ENCODE assay signal across 19 mouse cellular contexts in the genomic region with DNA sequence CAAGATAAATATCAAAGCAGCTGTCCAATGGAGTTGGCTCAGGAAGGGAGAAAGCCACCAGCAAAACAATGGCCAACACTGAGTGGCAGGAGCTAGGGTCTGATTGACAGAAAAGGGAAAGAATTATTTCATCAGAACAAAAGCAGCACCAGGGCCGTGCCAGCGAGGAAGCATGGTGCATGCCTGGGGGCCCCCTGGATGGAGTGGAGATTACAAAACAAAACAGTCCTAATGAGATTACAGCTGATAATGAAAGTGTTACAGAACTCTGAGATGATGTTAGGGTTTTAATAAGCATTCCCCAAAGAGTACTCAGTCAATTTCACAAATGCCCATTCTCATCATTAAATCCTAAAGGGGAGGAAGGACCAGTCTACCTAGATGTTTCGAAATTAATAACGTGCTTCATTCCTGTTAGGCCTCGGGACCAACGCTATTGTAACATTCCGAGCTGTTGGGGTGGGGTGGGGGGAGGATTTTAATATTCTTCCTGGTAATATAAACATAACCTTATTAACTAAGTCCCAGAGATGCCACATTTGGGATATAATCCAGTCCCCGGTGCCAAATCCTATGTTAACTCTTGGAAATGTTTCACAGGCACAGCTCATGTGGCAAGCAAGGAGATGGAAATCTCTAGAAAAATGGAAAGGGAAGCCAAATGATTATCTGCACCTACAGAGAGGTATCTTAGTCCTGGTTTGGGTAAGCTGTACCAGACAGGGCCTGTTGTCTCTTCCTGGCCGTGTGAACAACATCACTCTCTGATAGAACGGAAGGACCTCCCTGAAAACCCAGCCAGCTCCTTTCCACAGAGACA.
DNase-seq lines count a peak whose midpoint lies in the region; ATAC-seq and TF ChIP-seq lines count a peak whose summit lies in the region.
"Had no signal": no experiment of that assay in that cellular context is flagged by ENCODE, and none has a peak within 500 bp of the region (broad histone marks: within the 10 kb centered on the region; RNA-seq: fewer than 3 reads in every experiment).

No protein-coding gene starts in this region.

- no peak for DNase-seq in forebrain, embryonic 14.5 days (ENCODE audit: low spot score)
- DNase-seq in forebrain, embryonic 11.5 days (ENCODE audit: low spot score) = no peak
- no peak for DNase-seq in layer of hippocampus, adult 2 months (ENCODE audit: low spot score in 2 of 2)
- DNase-seq in layer of hippocampus, postnatal 14 days (ENCODE audit: low spot score in 2 of 2) = no peak
- DNase-seq in brain, embryonic 14.5 days (ENCODE audit: low read depth) = peak; percentile 62
- no peak for DNase-seq in spleen, postnatal 10 days (ENCODE audit: low spot score in 2 of 2)
- DNase-seq: gastrocnemius, postnatal 25 days; heart, postnatal 14 days; spleen, adult 18-20 months; thymus, adult 2 months had no signal

- H3K4me1 ChIP-seq in forebrain, embryonic 14.5 days (ENCODE audit: control insufficient read depth, insufficient read depth, low read length) = peaks cover 8% of the 10 kb centered on the region; the same call in 1 of the 2 replicates
- H3K4me1 ChIP-seq in forebrain, embryonic 11.5 days (replicated peaks; ENCODE audit: control insufficient read depth, insufficient read depth, low read length) = no peaks in the 10 kb centered on the region; the same call in 1 of the 2 replicates
- peaks cover 5% of the 10 kb centered on the region; the same call in 1 of the 2 replicates for H3K4me1 ChIP-seq in hindbrain, embryonic 16.5 days (ENCODE audit: control insufficient read depth, insufficient read depth, low read depth, low read length)
- no peaks in the 10 kb centered on the region for H3K4me1 ChIP-seq in kidney, embryonic 16.5 days (ENCODE audit: insufficient read depth, low read length)
- H3K4me1 ChIP-seq: kidney, embryonic 15.5 days; limb, embryonic 12.5 days; stomach, embryonic 15.5 days had no signal

- H3K4me3 ChIP-seq in forebrain, embryonic 14.5 days (ENCODE audit: low read depth, low read length) = no peak overlapping the region
- H3K4me3 ChIP-seq in forebrain, embryonic 11.5 days (ENCODE audit: low read depth, low read length) = no peak overlapping the region
- H3K4me3 ChIP-seq in layer of hippocampus, adult 2 months = no peak overlapping the region
- no peak overlapping the region for H3K4me3 ChIP-seq in hindbrain, embryonic 16.5 days (ENCODE audit: low read length)
- no peak overlapping the region for H3K4me3 ChIP-seq in kidney, embryonic 16.5 days (ENCODE audit: low read length)
- H3K4me3 ChIP-seq: erythroblast, embryonic 14.5 days; kidney, embryonic 15.5 days; limb, embryonic 12.5 days; stomach, embryonic 15.5 days had no signal

- no peak for TF ChIP-seq CTCF in layer of hippocampus, adult 2 months (conservative IDR thresholded peaks at IDR 0.05)
- no peak for TF ChIP-seq CTCF in brain, embryonic 14.5 days (IDR thresholded peaks at IDR 0.05; ENCODE audit: borderline replicate concordance, extremely low read depth, insufficient read depth, insufficient read length)

- TF ChIP-seq POLR2A in brain, embryonic 14.5 days (IDR thresholded peaks at IDR 0.05; ENCODE audit: borderline replicate concordance, extremely low read depth, insufficient read depth, insufficient read length, poor library complexity, severe bottlenecking) = no peak

- H3K27ac ChIP-seq in forebrain, embryonic 14.5 days (ENCODE audit: low read depth, low read length) = peak overlapping the region; percentile 65; the same call in 1 of the 2 replicates
- no peak overlapping the region for H3K27ac ChIP-seq in forebrain, embryonic 11.5 days (ENCODE audit: low read depth, low read length)
- H3K27ac ChIP-seq in layer of hippocampus, adult 2 months = peak overlapping the region; percentile 39; the same call in 1 of the 2 replicates
- 0 out of 2 replicates have a peak overlapping the region, but pooled peaks have one; percentile 17 for H3K27ac ChIP-seq in hindbrain, embryonic 16.5 days (ENCODE audit: low read depth, low read length)
- H3K27ac ChIP-seq in kidney, embryonic 16.5 days (ENCODE audit: low read length) = no peak overlapping the region
- H3K27ac ChIP-seq: kidney, embryonic 15.5 days; limb, embryonic 12.5 days; liver, embryonic 14.5 days; stomach, embryonic 15.5 days had no signal

- H3K9ac ChIP-seq in forebrain, embryonic 14.5 days (ENCODE audit: low read length) = no peak overlapping the region
- H3K9ac ChIP-seq in forebrain, embryonic 11.5 days (ENCODE audit: low read length) = no peak overlapping the region
- no peak overlapping the region for H3K9ac ChIP-seq in hindbrain, embryonic 16.5 days (ENCODE audit: low read depth, low read length)
- no peak overlapping the region for H3K9ac ChIP-seq in kidney, embryonic 16.5 days (replicated peaks; ENCODE audit: low read length)
- H3K9ac ChIP-seq: kidney, embryonic 15.5 days; limb, embryonic 12.5 days; liver, embryonic 14.5 days; stomach, embryonic 15.5 days had no signal

- no peaks in the 10 kb centered on the region for H3K36me3 ChIP-seq in forebrain, embryonic 14.5 days (ENCODE audit: control insufficient read depth, insufficient read depth, low read length)
- no peaks in the 10 kb centered on the region for H3K36me3 ChIP-seq in forebrain, embryonic 11.5 days (ENCODE audit: control insufficient read depth, insufficient read depth, low read length)
- no peaks in the 10 kb centered on the region for H3K36me3 ChIP-seq in hindbrain, embryonic 16.5 days (ENCODE audit: control insufficient read depth, insufficient read depth, low read length)
- H3K36me3 ChIP-seq in kidney, embryonic 16.5 days (ENCODE audit: insufficient read depth, low read length) = no peaks in the 10 kb centered on the region
- H3K36me3 ChIP-seq: kidney, embryonic 15.5 days; limb, embryonic 12.5 days; stomach, embryonic 15.5 days had no signal

- 53% methylated on average over 10 of the region's 10 CpGs for WGBS in forebrain, embryonic 14.5 days
- WGBS in forebrain, embryonic 11.5 days = 65% methylated on average over 10 of the region's 10 CpGs
- 50% methylated on average over 10 of the region's 10 CpGs for WGBS in hindbrain, embryonic 16.5 days
- WGBS in kidney, embryonic 16.5 days = 85% methylated on average over 10 of the region's 10 CpGs

- no peaks in the 10 kb centered on the region for H3K27me3 ChIP-seq in forebrain, embryonic 14.5 days (replicated peaks; ENCODE audit: control insufficient read depth, insufficient read depth, low read length)
- H3K27me3 ChIP-seq in forebrain, embryonic 11.5 days (ENCODE audit: control insufficient read depth, insufficient read depth, low read length) = no peaks in the 10 kb centered on the region
- no peaks in the 10 kb centered on the region for H3K27me3 ChIP-seq in hindbrain, embryonic 16.5 days (replicated peaks; ENCODE audit: control insufficient read depth, insufficient read depth, low read length)
- H3K27me3 ChIP-seq in kidney, embryonic 16.5 days (ENCODE audit: insufficient read depth, low read length) = no peaks in the 10 kb centered on the region
- H3K27me3 ChIP-seq: kidney, embryonic 15.5 days; limb, embryonic 12.5 days; stomach, embryonic 15.5 days had no signal

- H3K9me3 ChIP-seq in forebrain, embryonic 14.5 days (replicated peaks; ENCODE audit: control insufficient read depth, low read length) = no peaks in the 10 kb centered on the region
- no peaks in the 10 kb centered on the region for H3K9me3 ChIP-seq in forebrain, embryonic 11.5 days (ENCODE audit: control insufficient read depth, low read length)
- H3K9me3 ChIP-seq in hindbrain, embryonic 16.5 days (ENCODE audit: control insufficient read depth, low read length) = no peaks in the 10 kb centered on the region
- no peaks in the 10 kb centered on the region for H3K9me3 ChIP-seq in kidney, embryonic 16.5 days (ENCODE audit: low read length)
- H3K9me3 ChIP-seq: kidney, embryonic 15.5 days; limb, embryonic 12.5 days; stomach, embryonic 15.5 days had no signal

- H3K4me2 ChIP-seq in forebrain, embryonic 14.5 days (ENCODE audit: low read length) = no peak overlapping the region
- H3K4me2 ChIP-seq in forebrain, embryonic 11.5 days (ENCODE audit: low read depth, low read length, severe bottlenecking) = no peak overlapping the region
- H3K4me2 ChIP-seq in hindbrain, embryonic 16.5 days (ENCODE audit: low read length) = no peak overlapping the region
- no peak overlapping the region for H3K4me2 ChIP-seq in kidney, embryonic 16.5 days (replicated peaks; ENCODE audit: low read depth, low read length)
- H3K4me2 ChIP-seq: heart, embryonic 11.5 days; kidney, embryonic 15.5 days; limb, embryonic 12.5 days; stomach, embryonic 15.5 days had no signal

- ATAC-seq in forebrain, embryonic 14.5 days = no peak
- no peak for ATAC-seq in forebrain, embryonic 11.5 days (replicated peaks; ENCODE audit: low FRiP score)
- 0 out of 2 replicates have a peak, but pooled peaks have one; percentile 19 for ATAC-seq in hindbrain, embryonic 16.5 days
- ATAC-seq in kidney, embryonic 16.5 days (ENCODE audit: low FRiP score, low TSS enrichment) = no peak
- ATAC-seq: intestine, embryonic 16.5 days had no signal

Comparison
In these comparisons a context has a peak if more than half of its experiments do, and no peak if none do; other contexts are left out.
1. H3K27ac ChIP-seq: peak in forebrain, embryonic 14.5 days (single experiment), layer of hippocampus, adult 2 months (single experiment) and hindbrain, embryonic 16.5 days (single experiment); none in forebrain, embryonic 11.5 days (single experiment) and kidney, embryonic 16.5 days (single experiment).